Mouse (Mus musculus) stomach, postnatal 0 days (tissue): ENCODE measurements around the gene Ccdc141.

ENCODE experiments used
- CTCF ChIP-seq: IDR thresholded peaks from 2 replicates; pipeline ENCODE4 v1.5.1; 2016; ENCODE audit warnings: antibody characterized with exemption, low read depth, mild to moderate bottlenecking, moderate library complexity
- EP300 ChIP-seq: optimal IDR thresholded peaks from 2 replicates; pipeline ENCODE3; 2016; ENCODE audit warnings: antibody characterized with exemption

DNA sequence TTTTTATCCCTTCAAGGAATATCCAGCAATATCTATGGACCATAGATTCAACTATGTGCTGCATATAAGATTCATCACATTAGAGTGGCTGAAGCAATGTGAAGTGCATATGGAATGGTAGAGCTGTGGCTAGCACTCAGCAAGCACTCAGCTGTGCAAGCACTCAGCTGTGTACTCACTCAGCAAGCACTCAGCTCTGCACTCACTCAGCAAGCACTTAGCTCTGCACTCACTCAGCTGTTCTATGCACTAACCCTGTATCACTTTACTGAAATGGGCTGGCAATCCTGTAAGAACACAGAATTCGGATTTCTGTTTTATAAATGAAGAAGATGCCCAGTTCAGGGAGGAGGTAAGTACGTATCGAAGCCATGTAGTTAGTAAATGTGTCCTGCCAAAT is 89.8 kb downstream of the Ccdc141 start:
- TF ChIP-seq CTCF (no peak), EP300 (no peak)
